Mouse (Mus musculus) adipocyte (in vitro differentiated cells): ENCODE measurements around the gene Dagla.

Experiments used
- DNase-seq: peaks from one replicate; pipeline ENCODE4 v3.0.0-alpha.2; 2016; ENCODE audit warnings: low spot score

The Dagla gene

GRCm38 (mm10) chr19:10307351-10307750 lies 2.7 kb upstream of the Dagla start:
- no peak for DNase-seq

GRCm38 (mm10) chr19:10306521-10307243 lies 2.0 kb upstream of the Dagla start:
- DNase-seq: no peak

GRCm38 (mm10) chr19:10305640-10306039 lies 963 bp upstream of the Dagla start:
- no peak for DNase-seq

GRCm38 (mm10) chr19:10304395-10304794 lies 282 bp downstream of the Dagla start:
- no peak for DNase-seq

DNA sequence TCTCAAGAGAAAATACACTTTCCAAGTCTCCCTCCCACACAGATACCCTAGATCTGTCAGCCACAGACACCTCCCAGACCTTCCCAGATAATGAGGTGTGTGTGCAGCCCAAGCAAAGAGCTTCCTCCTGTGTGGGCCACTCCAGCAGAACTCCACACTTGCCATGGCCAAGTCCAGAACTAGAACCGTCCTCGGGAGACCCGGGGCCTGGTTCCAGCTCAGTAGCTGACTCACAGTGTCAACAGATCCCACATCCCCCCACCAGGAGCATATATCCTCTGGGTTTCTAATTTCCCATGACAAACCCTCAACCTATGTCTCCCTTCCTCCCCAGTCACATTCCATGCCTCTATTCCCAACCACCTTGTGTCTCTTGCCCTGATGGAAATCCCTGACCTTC lies 1.8 kb downstream of the Dagla start:
- no peak for DNase-seq

- no peak for DNase-seq
These were observed 2.8 kb downstream of the Dagla start for GRCm38 (mm10) chr19:10301866-10302356.

- no peak for DNase-seq
These were observed 3.4 kb downstream of the Dagla start for GRCm38 (mm10) chr19:10301263-10301662.

GRCm38 (mm10) chr19:10300809-10301208 lies 3.9 kb downstream of the Dagla start:
- no peak for DNase-seq

GRCm38 (mm10) chr19:10298268-10298667 lies 6.4 kb downstream of the Dagla start:
- no peak for DNase-seq

- peak; percentile 95 for DNase-seq
These were observed 7.6 kb downstream of the Dagla start for GRCm38 (mm10) chr19:10297041-10297503.

- DNase-seq: no peak
These were observed 8.4 kb downstream of the Dagla start for GRCm38 (mm10) chr19:10296306-10296705.

- DNase-seq: no peak
These were observed 9.8 kb downstream of the Dagla start for GRCm38 (mm10) chr19:10294631-10295562.

DNA sequence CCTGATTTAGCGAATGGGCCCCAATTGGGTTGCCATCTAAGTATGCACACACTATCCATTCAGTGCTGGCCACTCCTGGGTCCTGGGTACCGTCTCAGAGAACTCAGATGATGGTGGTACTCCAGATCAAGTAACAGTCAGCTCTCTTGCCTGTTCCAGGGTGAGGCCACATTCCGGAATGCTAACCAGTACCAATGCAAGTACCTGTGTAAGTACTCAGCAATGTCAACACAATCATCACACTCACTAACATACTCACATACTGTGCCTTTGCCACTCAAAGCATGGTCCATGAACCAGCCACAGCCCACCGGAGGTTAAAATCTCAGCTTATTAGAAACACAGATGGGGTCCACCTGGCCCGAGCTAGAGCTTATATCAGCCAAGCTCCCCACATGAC lies 10.7 kb downstream of the Dagla start:
- no peak for DNase-seq

- DNase-seq: peak; percentile 44
These were observed 12.7 kb downstream of the Dagla start for GRCm38 (mm10) chr19:10291896-10292490.

GRCm38 (mm10) chr19:10290153-10290945 lies 14.3 kb downstream of the Dagla start:
- peak; percentile 74 for DNase-seq

DNA sequence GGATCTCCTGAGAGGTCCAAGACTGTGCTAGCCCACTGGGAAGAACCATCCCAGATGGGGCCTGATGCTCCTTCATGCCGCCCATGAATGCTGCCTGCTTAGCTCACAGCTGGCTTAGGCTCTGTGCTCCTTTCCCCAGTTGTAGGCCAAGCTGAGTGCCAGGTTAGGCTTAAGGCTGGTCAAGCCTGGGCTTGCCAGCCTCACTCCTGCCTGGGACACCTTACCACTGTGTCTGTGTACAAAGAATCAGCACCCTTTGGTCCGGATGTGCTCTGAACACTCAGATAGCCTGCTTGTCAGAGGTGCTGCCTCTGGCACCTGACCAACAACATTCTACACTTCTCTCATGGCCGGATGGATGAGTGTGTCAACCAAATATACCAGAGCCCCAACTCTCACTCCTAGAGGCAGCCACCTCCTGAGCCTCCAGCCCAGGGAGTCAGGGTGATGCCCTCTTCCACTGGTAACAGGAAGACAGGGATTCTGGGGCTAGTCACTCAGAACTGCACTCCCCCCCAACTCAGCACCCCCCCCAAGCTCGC lies 15.0 kb downstream of the Dagla start:
- peak; percentile 42 for DNase-seq

DNA sequence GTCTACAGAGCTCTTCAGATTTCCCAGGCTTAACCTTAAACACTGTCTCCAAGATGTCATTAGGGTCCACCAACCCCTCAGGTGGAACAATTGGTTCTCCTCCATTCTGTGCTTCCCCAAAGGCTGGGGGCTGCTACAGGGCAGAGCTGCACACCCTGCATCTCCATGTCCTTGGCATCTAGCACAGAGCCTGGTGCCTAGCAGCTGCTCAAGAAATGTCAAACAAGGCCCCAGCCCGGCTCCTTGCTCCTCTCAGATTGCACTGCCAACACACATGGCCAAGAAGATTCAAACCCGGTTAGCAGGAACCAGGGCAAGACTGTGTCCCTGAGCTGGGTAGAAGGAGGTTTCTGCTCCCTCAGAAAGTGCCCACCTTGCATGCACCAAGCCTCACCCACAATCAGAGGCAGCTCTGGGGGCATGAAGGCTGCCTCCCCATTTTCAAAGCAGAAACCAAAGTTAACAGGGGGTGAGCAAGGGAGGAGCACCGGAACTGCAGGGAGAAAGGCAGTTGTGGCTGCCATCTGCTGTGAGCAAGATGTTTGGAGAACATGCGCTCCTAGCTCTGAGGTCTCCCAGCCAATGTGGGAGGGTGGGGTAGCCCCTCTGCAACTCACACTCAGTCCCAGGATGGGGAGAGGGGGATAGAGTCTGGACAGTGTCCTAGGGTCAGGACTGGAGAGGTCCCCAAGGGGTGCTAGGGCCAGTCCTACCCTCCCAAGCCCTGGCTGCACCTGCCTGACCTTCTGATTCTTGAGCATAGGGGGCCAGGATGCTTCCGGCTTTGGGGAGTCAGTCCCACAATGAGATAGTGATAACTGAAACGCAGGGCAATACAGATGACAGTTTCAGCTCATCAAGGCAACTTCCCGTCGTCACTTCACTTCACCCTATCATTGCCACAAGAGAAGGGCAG lies 16.3 kb downstream of the Dagla start:
- DNase-seq: no peak

DNA sequence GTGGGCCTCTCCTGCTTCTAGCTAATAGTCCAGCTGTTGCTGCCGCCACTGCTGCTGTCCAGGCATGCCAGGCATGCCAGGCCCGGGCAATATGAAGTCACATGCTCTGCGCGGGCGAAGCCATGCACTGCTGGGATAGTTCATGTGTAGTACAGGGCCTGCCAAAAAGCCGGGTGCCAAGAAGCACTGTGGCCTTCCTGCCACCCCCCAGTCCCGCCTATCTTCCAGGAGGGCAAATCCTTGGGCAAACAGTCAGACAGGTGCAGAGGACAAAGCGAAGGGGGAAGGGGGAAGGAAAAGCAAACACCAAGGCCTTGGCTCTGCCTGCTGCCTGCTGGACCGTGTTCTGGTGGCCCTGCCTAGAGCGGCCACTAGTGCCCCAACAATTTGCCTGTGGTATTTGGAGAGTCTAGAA lies 18.2 kb downstream of the Dagla start:
- no peak for DNase-seq

GRCm38 (mm10) chr19:10280771-10281540 lies 23.7 kb downstream of the Dagla start:
- no peak for DNase-seq
